Comparison of ENCODE assay signal across 30 mouse cellular contexts in the genomic region with DNA sequence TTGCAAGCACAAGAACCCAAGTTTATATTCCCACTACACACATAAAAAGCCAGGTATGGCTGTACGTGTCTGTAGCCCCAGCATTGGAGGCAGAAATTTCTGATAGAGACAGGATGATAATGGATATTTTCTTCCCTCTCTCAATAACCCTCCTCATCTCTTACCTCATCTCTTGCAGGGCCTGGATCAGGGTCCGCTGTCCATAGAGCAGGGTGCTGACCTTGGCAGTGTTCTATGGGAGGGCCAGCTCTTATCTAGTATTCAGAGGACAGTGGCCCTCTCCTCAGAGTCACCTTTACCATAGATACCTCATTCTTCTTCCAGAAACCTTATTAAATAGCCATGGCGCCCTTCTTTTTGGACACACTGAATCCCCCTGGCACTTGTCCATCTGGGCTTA. TPM values are rescaled to one million over a fixed set of nuclear protein-coding genes. Genes with fewer than 3 reads are reported as not detected.
"Had no signal": no experiment of that assay in that cellular context is flagged by ENCODE, and none has a peak within 500 bp of the region (broad histone marks: within the 10 kb centered on the region; RNA-seq: fewer than 3 reads in every experiment).

No protein-coding gene starts in this region.

- H3K4me3 ChIP-seq: limb, embryonic 10.5 days; limb, embryonic 13.5 days; liver, embryonic 12.5 days; liver, embryonic 15.5 days; lung, embryonic 15.5 days; midbrain, embryonic 12.5 days; midbrain, embryonic 15.5 days had no signal

- H3K4me1 ChIP-seq: liver, embryonic 12.5 days; liver, embryonic 15.5 days; lung, embryonic 15.5 days had no signal

- H3K9me3 ChIP-seq: limb, embryonic 10.5 days; limb, embryonic 13.5 days; liver, embryonic 12.5 days; liver, embryonic 15.5 days; lung, embryonic 15.5 days; midbrain, embryonic 12.5 days; midbrain, embryonic 15.5 days had no signal

- DNase-seq: kidney, adult 2 months; kidney, postnatal 14 days; layer of hippocampus, adult 9-11 months; liver; lung, adult 18-20 months; lung, postnatal 10 days; lung, postnatal 36 days; thymus, adult 2 months; thymus, postnatal 14 days; thymus, postnatal 4 days had no signal

- H3K27ac ChIP-seq: limb, embryonic 10.5 days; limb, embryonic 13.5 days; liver, embryonic 12.5 days; liver, embryonic 15.5 days; lung, embryonic 15.5 days; midbrain, embryonic 12.5 days; midbrain, embryonic 15.5 days; stomach, postnatal 0 days had no signal

- H3K36me3 ChIP-seq: limb, embryonic 10.5 days; limb, embryonic 13.5 days; liver, embryonic 12.5 days; liver, embryonic 15.5 days; lung, embryonic 15.5 days; midbrain, embryonic 12.5 days; midbrain, embryonic 15.5 days had no signal

- H3K9ac ChIP-seq: limb, embryonic 13.5 days; liver, embryonic 12.5 days; liver, embryonic 15.5 days; lung, embryonic 15.5 days; midbrain, embryonic 12.5 days; midbrain, embryonic 15.5 days had no signal

- H3K4me2 ChIP-seq: limb, embryonic 13.5 days; liver, embryonic 12.5 days; liver, embryonic 15.5 days; lung, embryonic 15.5 days; midbrain, embryonic 12.5 days; midbrain, embryonic 15.5 days had no signal

- ATAC-seq: liver, embryonic 12.5 days; midbrain, embryonic 15.5 days had no signal

RNA-seq across cellular contexts. Expression of a gene that starts 3.7 kb away (rescaled TPM):
- total RNA-seq: megakaryocyte-erythroid progenitor cell, adult 5-6 weeks; monocyte, adult 5-6 weeks had no signal
- polyA plus RNA-seq: kidney, embryonic 14.5 days; limb, embryonic 10.5 days; limb, embryonic 13.5 days; liver, embryonic 12.5 days; liver, embryonic 15.5 days; lung, embryonic 15.5 days; small intestine, adult 2 months; spleen, adult 2 months; stomach, embryonic 14.5 days; stomach, postnatal 0 days had no signal

RNA-seq across cellular contexts. Expression of a gene that starts 10.8 kb away (rescaled TPM):
- total RNA-seq: layer of hippocampus, adult 18-20 months; layer of hippocampus, postnatal 25 days; left cerebral cortex, adult 18-20 months; left cerebral cortex, postnatal 25 days; megakaryocyte-erythroid progenitor cell, adult 5-6 weeks; monocyte, adult 5-6 weeks had no signal
- polyA plus RNA-seq: kidney, adult 2 months; kidney, embryonic 14.5 days; limb, embryonic 10.5 days; limb, embryonic 13.5 days; liver, embryonic 12.5 days; liver, embryonic 15.5 days; lung, embryonic 15.5 days; midbrain, embryonic 15.5 days; neural tube, embryonic 11.5 days; neural tube, embryonic 14.5 days; small intestine, adult 2 months; stomach, embryonic 14.5 days; stomach, postnatal 0 days had no signal
